Mouse (Mus musculus): ENCODE results near the gene Ubxn2a.
"Not testable (repeated sequence)": the region's sequence is repeated elsewhere in the genome, so short reads cannot be mapped to it uniquely, and the experiment has no call there.

Gene Ubxn2a

GRCm38 (mm10) chr12:4906951-4907906, at the start of gene Ubxn2a:
TSS of gene Ubxn2a (minus strand) at chr12:4907705.
- DNase-seq = peak; percentile 97

DNA sequence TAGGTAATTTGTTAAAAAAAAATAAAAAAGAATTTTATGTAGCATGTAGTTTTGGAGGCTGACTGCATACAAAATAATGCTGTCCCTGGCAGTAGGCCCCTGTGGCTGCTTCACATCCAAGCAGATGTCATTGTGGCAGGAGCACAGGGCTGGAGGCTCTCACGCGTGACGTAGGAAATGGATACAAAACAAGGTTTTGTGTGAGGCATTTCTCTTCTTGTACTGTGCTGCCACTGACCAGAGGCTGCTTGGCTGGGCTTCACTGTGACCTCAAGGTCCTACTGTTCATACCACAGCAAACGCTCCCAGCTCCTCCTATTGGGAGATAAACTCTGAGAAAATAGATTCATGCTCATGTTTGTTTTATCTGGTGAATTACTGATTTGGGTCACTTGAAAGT, 45.7 kb upstream of the Ubxn2a start:
- no peak for DNase-seq

- no peak for DNase-seq
Measured at GRCm38 (mm10) chr12:4952272-4952671, 44.8 kb upstream of the Ubxn2a start.

DNA sequence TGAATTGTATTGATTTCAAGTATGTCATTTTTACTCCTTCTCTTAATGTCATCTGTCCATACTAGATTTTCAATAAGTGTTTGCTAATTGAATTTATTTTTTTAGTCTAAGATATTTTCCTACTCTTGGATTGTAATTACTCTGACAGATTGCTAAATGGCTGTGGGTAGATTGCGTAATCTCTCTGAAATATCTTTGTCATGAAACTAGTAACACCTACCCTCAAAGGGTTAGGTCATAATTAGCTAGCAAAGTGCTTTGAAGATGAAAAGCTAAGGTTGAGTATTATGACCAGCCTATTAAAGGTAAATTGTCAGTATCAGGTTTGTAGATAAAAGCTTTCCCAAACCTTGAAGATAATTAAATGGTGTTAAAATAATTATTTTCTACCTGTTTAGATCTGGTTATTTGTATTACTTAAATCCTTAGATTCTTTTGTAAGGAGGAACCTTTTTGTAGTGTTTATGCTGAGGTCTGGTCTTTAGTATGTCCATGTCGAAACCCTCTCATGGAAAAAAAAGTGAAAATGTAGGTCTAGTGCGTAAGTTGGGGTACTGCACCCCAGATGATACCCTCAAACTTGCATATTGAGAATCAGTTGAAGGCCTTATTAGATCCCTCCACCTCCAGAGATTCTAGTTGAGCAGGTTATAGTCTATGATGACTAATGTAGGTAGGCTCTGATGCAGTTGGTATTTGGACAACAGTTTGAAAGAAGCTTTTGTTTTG, 23.5 kb upstream of the Ubxn2a start:
- DNase-seq = no peak

- no peak for DNase-seq
Measured at GRCm38 (mm10) chr12:4928197-4928596, 20.7 kb upstream of the Ubxn2a start.

- peak; percentile 61 for DNase-seq
Measured at GRCm38 (mm10) chr12:4917805-4918591, 10.5 kb upstream of the Ubxn2a start.

- DNase-seq = peak; percentile 97
Measured at GRCm38 (mm10) chr12:4916994-4917804, 9.7 kb upstream of the Ubxn2a start, which contains the start of gene Atad2b. TSS of gene Atad2b (plus strand) at chr12:4917353.

DNA sequence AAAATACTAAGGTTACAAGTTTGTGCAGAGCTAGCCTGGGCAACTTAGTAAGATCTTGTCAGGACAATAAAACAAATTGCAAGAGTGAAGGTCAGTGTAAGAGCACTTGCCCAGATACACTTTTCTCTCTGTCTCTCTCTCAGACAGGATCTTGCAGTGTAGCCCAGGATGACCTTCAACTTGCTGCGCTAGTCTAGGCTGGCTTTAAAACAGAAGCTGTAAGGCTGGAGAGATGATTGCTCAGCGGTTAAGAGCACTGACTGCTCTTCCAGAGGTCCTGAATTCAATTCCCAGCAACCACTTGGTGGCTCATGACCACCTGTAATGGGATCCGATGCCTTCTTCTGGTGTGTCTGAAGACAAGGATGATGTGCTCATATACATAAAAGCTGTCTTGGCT, 7.4 kb upstream of the Ubxn2a start:
- DNase-seq = no peak

- no peak for DNase-seq
Measured at GRCm38 (mm10) chr12:4914441-4914840, 6.9 kb upstream of the Ubxn2a start.

DNA sequence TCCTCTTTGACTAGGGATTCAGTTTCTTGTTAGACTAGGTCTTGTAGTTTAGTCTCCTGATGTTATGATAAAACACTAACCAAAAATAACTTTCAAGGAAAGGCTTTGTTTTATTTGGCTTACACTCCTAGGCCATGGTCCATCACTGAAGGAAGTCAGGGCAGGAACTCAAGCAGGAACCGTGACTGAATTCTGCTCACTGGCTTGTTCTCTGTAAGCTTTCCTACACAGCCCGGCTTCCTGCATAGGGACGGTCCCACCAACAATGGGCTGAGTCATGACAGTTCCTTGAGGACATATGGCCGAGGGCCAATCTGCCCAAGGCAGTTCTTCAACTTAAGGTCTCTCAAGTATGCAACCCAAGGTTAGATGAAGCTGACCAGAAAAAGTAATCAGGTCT, 4.2 kb upstream of the Ubxn2a start:
- no peak for DNase-seq

- DNase-seq = not testable (repeated sequence)
Measured at GRCm38 (mm10) chr12:4910496-4910895, 3.0 kb upstream of the Ubxn2a start.

- no peak for DNase-seq
Measured at GRCm38 (mm10) chr12:4908391-4908790, 886 bp upstream of the Ubxn2a start.

DNA sequence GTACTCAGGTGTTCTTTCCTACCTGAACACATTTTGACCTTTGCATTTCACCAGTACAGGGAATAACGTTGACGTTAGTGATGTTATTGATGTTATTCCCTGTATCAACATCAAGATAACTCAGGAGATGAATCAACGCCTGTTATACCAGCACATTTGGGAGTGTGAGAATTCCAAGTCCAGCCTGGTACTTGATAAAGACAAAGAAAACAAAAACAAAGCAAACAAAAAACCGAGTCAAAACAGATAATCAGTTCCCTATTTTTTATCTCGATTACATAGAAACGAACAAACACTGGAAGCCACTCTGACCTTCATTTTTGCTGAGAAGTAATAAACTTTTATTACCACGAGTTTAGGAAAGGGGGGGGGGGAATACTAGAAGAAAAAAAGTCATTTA, 1.0 kb downstream of the Ubxn2a start:
- DNase-seq = no peak

- no peak for DNase-seq
Measured at GRCm38 (mm10) chr12:4905946-4906345, 1.6 kb downstream of the Ubxn2a start.

DNA sequence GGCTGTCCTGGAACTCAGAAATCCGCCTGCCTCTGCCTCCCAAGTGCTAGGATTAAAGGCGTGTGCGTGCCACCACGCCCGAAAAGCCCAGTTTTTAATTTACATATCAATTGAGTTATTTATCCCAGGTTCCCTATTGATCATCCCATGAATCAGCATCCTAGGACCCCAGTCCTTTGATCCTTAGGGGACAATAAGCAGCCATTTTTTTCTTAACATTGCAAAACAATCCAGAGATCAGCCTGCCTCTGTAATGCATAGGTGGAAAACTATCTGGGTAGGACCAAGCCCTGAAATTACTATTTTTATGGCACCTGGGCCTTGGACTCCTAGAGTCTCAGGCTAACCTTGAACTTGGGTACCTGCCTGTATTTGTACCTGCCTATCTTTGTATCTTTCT, 9.5 kb downstream of the Ubxn2a start:
- no peak for DNase-seq

DNA sequence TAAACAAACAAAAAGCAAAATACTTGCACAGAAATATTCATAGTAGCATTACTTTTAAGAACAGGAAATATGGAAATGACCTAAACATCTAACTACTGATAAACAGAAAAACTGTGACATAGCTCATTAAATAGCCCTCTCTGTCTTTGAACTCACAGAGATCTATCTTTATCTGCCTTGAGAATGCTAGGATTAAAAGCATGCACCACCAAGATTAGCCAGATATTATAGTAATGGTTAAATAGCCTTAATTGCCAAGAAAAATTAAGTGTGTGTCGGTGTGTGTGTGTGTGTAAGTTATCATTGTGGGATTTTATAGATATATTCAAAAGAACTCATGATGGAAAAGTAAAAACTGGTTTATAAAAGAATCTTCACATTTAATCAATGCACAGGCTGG, 17.6 kb downstream of the Ubxn2a start:
- DNase-seq = no peak

DNA sequence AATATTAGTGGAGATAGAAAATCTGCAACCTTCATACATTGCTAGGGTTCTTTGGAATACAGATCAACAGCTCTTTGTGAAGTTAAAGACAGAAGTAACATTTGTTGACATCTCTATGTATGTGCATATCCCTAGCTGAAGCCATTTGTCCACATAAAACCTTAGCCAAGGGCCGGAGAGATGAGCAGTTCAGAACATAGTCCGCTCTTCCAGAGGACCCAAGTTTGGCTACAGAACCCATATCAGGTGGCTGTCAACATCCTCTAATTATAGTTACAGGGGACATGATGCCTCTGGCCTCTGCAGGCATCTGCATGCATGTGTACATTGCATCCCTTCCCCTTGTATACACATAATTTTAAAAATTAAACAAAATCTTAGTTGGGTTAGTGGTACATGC, 18.3 kb downstream of the Ubxn2a start:
- DNase-seq = no peak

GRCm38 (mm10) chr12:4888739-4889138, 18.8 kb downstream of the Ubxn2a start:
- no peak for DNase-seq

GRCm38 (mm10) chr12:4886581-4886980, 20.9 kb downstream of the Ubxn2a start:
- DNase-seq = not testable (repeated sequence)

DNA sequence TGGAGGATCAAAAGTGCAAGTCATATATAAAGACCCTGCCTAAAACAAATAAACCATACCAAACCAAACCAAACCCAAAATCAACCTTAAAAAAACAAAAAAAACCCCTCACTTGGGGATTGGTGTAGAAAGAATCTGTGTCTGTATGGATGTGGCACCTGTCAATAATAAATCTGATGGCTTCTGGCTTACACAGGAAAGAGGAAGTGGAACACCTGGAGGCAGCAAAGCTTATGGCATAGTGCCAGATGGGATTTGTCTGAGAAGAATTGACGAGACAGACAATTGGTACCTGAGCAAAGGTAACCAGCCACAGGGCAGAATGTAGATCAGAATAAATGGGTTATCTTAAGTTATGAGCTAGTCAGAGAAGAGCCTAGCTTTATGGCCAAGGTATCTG, 22.4 kb downstream of the Ubxn2a start:
- DNase-seq = no peak

- no peak for DNase-seq
Measured at GRCm38 (mm10) chr12:4882086-4882485, 25.4 kb downstream of the Ubxn2a start.

DNA sequence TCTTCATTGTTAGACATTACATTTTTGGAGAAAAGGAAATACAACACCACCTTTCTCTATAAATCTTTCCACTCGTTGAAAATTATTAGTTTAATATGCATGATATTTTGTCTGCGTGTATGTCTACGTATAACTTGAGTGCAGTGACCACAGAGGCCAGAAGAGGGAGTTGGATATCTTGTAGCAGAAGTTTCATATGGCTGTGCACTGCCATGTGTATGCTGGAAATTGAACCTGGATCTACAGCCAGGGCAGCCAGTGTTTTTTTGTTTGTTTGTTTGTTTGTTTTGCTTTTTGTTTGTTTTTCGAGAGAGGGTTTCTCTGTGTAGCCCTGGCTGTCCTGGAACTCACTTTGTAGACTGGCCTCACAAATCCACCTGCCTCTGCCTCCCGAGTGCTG, 28.5 kb downstream of the Ubxn2a start:
- no peak for DNase-seq

Data from lung, postnatal 10 days (tissue).